Mouse (Mus musculus): Measurements from ENCODE around the gene Il22ra1.

Il22ra1 gene

GRCm38 (mm10) chr4:135727817-135728216, at the start of gene Il22ra1:
Gene Il22ra1, plus strand, starts transcription at chr4:135728172.
- Histone ChIP-seq H3K36me3 (ENCODE audit: insufficient read depth, low read length) (no peaks in the 10 kb centered on the region), H3K4me3 (replicated peaks; ENCODE audit: low read length) (peak within 1 kb of the TSS; percentile 65), H3K4me1 (replicated peaks; ENCODE audit: low read depth, low read length) (peaks cover 28% of the 10 kb centered on the region), H3K9me3 (ENCODE audit: low read length) (peaks cover 4% of the 10 kb centered on the region), H3K27me3 (ENCODE audit: insufficient read depth, low read length) (peaks cover 48% of the 10 kb centered on the region)
- TF ChIP-seq POU5F1 (IDR thresholded peaks at IDR 0.05; ENCODE audit: borderline replicate concordance, low read length) (no peak), NANOG (IDR thresholded peaks at IDR 0.05; ENCODE audit: borderline replicate concordance, low read length) (no peak), CTCF (conservative IDR thresholded peaks at IDR 0.05; ENCODE audit: low read length) (no peak)

GRCm38 (mm10) chr4:135679316-135679715, 48.7 kb upstream of the Il22ra1 start:
- TF ChIP-seq CTCF (conservative IDR thresholded peaks at IDR 0.05; ENCODE audit: low read length) (no peak), POU5F1 (IDR thresholded peaks at IDR 0.05; ENCODE audit: borderline replicate concordance, low read length) (no peak), NANOG (IDR thresholded peaks at IDR 0.05; ENCODE audit: borderline replicate concordance, low read length) (no peak)
- no peak overlapping the region for H3K4me3 ChIP-seq (replicated peaks; ENCODE audit: low read length)
- H3K36me3 ChIP-seq (ENCODE audit: insufficient read depth, low read length), result no peaks in the 10 kb centered on the region
- H3K4me1 ChIP-seq (replicated peaks; ENCODE audit: low read depth, low read length), result peaks cover 46% of the 10 kb centered on the region
- H3K27me3 ChIP-seq (ENCODE audit: insufficient read depth, low read length), result peaks cover 4% of the 10 kb centered on the region; the same call in 1 of the 2 replicates
- no peaks in the 10 kb centered on the region for H3K9me3 ChIP-seq (ENCODE audit: low read length)

GRCm38 (mm10) chr4:135681789-135682188, 46.2 kb upstream of the Il22ra1 start:
- no peaks in the 10 kb centered on the region for H3K36me3 ChIP-seq (ENCODE audit: insufficient read depth, low read length)

GRCm38 (mm10) chr4:135683553-135683952, 44.4 kb upstream of the Il22ra1 start:
- Histone ChIP-seq H3K36me3 (ENCODE audit: insufficient read depth, low read length) (no peaks in the 10 kb centered on the region), H3K9me3 (ENCODE audit: low read length) (no peaks in the 10 kb centered on the region), H3K4me1 (replicated peaks; ENCODE audit: low read depth, low read length) (peaks cover 43% of the 10 kb centered on the region), H3K4me3 (replicated peaks; ENCODE audit: low read length) (no peak overlapping the region), H3K27me3 (ENCODE audit: insufficient read depth, low read length) (peaks cover 37% of the 10 kb centered on the region)
- no peak for TF ChIP-seq POU5F1 (IDR thresholded peaks at IDR 0.05; ENCODE audit: borderline replicate concordance, low read length)
- peak; percentile 63 for TF ChIP-seq CTCF (conservative IDR thresholded peaks at IDR 0.05; ENCODE audit: low read length)
- TF ChIP-seq NANOG (IDR thresholded peaks at IDR 0.05; ENCODE audit: borderline replicate concordance, low read length), result no peak

More at GRCm38 (mm10) chr4:135681789-135682188, 46.2 kb upstream of the Il22ra1 start:
- Histone ChIP-seq H3K27me3 (ENCODE audit: insufficient read depth, low read length) (peaks cover 20% of the 10 kb centered on the region), H3K4me1 (replicated peaks; ENCODE audit: low read depth, low read length) (peaks cover 43% of the 10 kb centered on the region), H3K4me3 (replicated peaks; ENCODE audit: low read length) (peak overlapping the region; percentile 11; the same call in 1 of the 2 replicates), H3K9me3 (ENCODE audit: low read length) (no peaks in the 10 kb centered on the region)
- no peak for TF ChIP-seq NANOG (IDR thresholded peaks at IDR 0.05; ENCODE audit: borderline replicate concordance, low read length)
- no peak for TF ChIP-seq CTCF (conservative IDR thresholded peaks at IDR 0.05; ENCODE audit: low read length)

- Histone ChIP-seq H3K4me1 (replicated peaks; ENCODE audit: low read depth, low read length) (peaks cover 43% of the 10 kb centered on the region), H3K9me3 (ENCODE audit: low read length) (no peaks in the 10 kb centered on the region), H3K27me3 (ENCODE audit: insufficient read depth, low read length) (peaks cover 46% of the 10 kb centered on the region), H3K36me3 (ENCODE audit: insufficient read depth, low read length) (no peaks in the 10 kb centered on the region), H3K4me3 (replicated peaks; ENCODE audit: low read length) (no peak overlapping the region)
- TF ChIP-seq NANOG (IDR thresholded peaks at IDR 0.05; ENCODE audit: borderline replicate concordance, low read length) (no peak), CTCF (conservative IDR thresholded peaks at IDR 0.05; ENCODE audit: low read length) (no peak), POU5F1 (IDR thresholded peaks at IDR 0.05; ENCODE audit: borderline replicate concordance, low read length) (no peak)
These were observed 43.2 kb upstream of the Il22ra1 start for GRCm38 (mm10) chr4:135684731-135685130.

GRCm38 (mm10) chr4:135685906-135686567, 41.9 kb upstream of the Il22ra1 start, which contains the start of gene Ifnlr1:
Gene Ifnlr1, plus strand, starts transcription at chr4:135686287.
- Histone ChIP-seq H3K4me1 (replicated peaks; ENCODE audit: low read depth, low read length) (peaks cover 48% of the 10 kb centered on the region), H3K4me3 (replicated peaks; ENCODE audit: low read length) (peak within 1 kb of the TSS; percentile 84), H3K36me3 (ENCODE audit: insufficient read depth, low read length) (no peaks in the 10 kb centered on the region), H3K27me3 (ENCODE audit: insufficient read depth, low read length) (peaks cover 46% of the 10 kb centered on the region), H3K9me3 (ENCODE audit: low read length) (no peaks in the 10 kb centered on the region)
- TF ChIP-seq CTCF (conservative IDR thresholded peaks at IDR 0.05; ENCODE audit: low read length) (no peak), NANOG (IDR thresholded peaks at IDR 0.05; ENCODE audit: borderline replicate concordance, low read length) (no peak), POU5F1 (IDR thresholded peaks at IDR 0.05; ENCODE audit: borderline replicate concordance, low read length) (no peak)

GRCm38 (mm10) chr4:135686568-135686953, 41.4 kb upstream of the Il22ra1 start:
- Histone ChIP-seq H3K4me1 (replicated peaks; ENCODE audit: low read depth, low read length) (peaks cover 51% of the 10 kb centered on the region), H3K9me3 (ENCODE audit: low read length) (no peaks in the 10 kb centered on the region), H3K36me3 (ENCODE audit: insufficient read depth, low read length) (no peaks in the 10 kb centered on the region), H3K27me3 (ENCODE audit: insufficient read depth, low read length) (peaks cover 46% of the 10 kb centered on the region), H3K4me3 (replicated peaks; ENCODE audit: low read length) (peak overlapping the region; percentile 84)
- TF ChIP-seq CTCF (conservative IDR thresholded peaks at IDR 0.05; ENCODE audit: low read length) (no peak), POU5F1 (IDR thresholded peaks at IDR 0.05; ENCODE audit: borderline replicate concordance, low read length) (no peak), NANOG (IDR thresholded peaks at IDR 0.05; ENCODE audit: borderline replicate concordance, low read length) (no peak)

GRCm38 (mm10) chr4:135689797-135690196, 38.2 kb upstream of the Il22ra1 start:
- no peaks in the 10 kb centered on the region for H3K9me3 ChIP-seq (ENCODE audit: low read length)
- H3K27me3 ChIP-seq (ENCODE audit: insufficient read depth, low read length), result peaks cover 46% of the 10 kb centered on the region
- no peak overlapping the region for H3K4me3 ChIP-seq (replicated peaks; ENCODE audit: low read length)
- no peaks in the 10 kb centered on the region for H3K36me3 ChIP-seq (ENCODE audit: insufficient read depth, low read length)
- no peak for TF ChIP-seq POU5F1 (IDR thresholded peaks at IDR 0.05; ENCODE audit: borderline replicate concordance, low read length)
- no peak for TF ChIP-seq CTCF (conservative IDR thresholded peaks at IDR 0.05; ENCODE audit: low read length)
- no peak for TF ChIP-seq NANOG (IDR thresholded peaks at IDR 0.05; ENCODE audit: borderline replicate concordance, low read length)
- H3K4me1 ChIP-seq (replicated peaks; ENCODE audit: low read depth, low read length), result peaks cover 38% of the 10 kb centered on the region

All from E14TG2a.4 (cell line).